In the genomic region with DNA sequence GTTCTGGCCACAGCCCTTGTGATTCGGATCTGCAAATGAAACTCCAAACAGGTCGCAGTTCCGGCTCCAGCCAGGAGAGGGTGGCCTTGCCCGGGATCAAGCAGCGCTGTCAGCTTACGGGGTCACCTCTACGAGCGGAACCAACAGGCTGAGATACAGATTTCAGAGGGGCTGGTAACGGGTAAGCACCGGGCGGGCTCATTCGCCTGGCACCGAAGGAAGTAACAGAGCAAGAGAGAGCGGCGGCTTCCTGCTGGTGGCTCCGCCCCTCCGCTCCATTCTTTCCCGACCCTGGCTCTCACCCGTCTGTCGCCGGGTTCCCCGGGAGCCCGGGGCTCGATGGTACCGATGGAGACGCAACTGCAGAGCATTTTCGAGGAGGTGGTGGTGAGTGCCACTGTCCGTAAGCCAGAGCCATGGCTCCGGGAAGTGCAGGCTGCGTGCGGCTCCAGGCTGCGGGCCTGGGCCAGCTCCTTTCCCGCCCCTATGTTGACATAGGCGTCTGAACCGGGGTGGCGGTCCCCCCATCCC, we compare ENCODE assay signal across 8 mouse cellular contexts. TPM values are rescaled to one million over a fixed set of nuclear protein-coding genes. Genes with fewer than 3 reads are reported as not detected.
DNase-seq lines count a peak whose midpoint lies in the region; ATAC-seq and TF ChIP-seq lines count a peak whose summit lies in the region.

A gene (plus strand): TSS at position 227 of the 531 bp plus-strand sequence.

- H3K4me2 ChIP-seq in embryonic facial prominence, embryonic 15.5 days (replicated peaks), result peak within 1 kb of the TSS; percentile 58
- H3K4me2 ChIP-seq in limb, embryonic 14.5 days (replicated peaks; ENCODE audit: low read depth, low read length, severe bottlenecking), result peak within 1 kb of the TSS; percentile 51
- peak within 1 kb of the TSS; percentile 60 for H3K4me2 ChIP-seq in midbrain, postnatal 0 days (ENCODE audit: low read depth, low read length, poor library complexity, severe bottlenecking)

- H3K4me3 ChIP-seq in bone marrow, adult 2 months (replicated peaks; ENCODE audit: control insufficient read depth, low read depth, low read length), result peak within 1 kb of the TSS; percentile 96
- H3K4me3 ChIP-seq in embryonic facial prominence, embryonic 15.5 days (replicated peaks), result peak within 1 kb of the TSS; percentile 98
- peak within 1 kb of the TSS; percentile 89 for H3K4me3 ChIP-seq in limb, embryonic 14.5 days (replicated peaks; ENCODE audit: low read length)
- peak within 1 kb of the TSS; percentile 95 for H3K4me3 ChIP-seq in midbrain, postnatal 0 days (ENCODE audit: low read depth, low read length)

- H3K36me3 ChIP-seq in embryonic facial prominence, embryonic 15.5 days, result peaks cover 30% of the 10 kb centered on the region
- H3K36me3 ChIP-seq in limb, embryonic 14.5 days (ENCODE audit: control insufficient read depth, insufficient read depth, low read length), result peaks cover 35% of the 10 kb centered on the region
- H3K36me3 ChIP-seq in midbrain, postnatal 0 days (ENCODE audit: insufficient read depth, low read length), result peaks cover 14% of the 10 kb centered on the region

- peak; percentile 98 for DNase-seq in 416B (ENCODE audit: low read depth)
- peak; percentile 99 for DNase-seq in heart, adult 8-10 months (ENCODE audit: low spot score)
- DNase-seq in kidney, adult 9 months, result peak; percentile 99
- DNase-seq in limb, embryonic 14.5 days (ENCODE audit: low spot score), result peak; percentile 96
- DNase-seq in midbrain, postnatal 0 days (ENCODE audit: low spot score), result peak; percentile 98
- peak; percentile 94 to 97 for DNase-seq in spleen, postnatal 14 days (ENCODE audit: low spot score in 2 of 2)

- H3K9ac ChIP-seq in embryonic facial prominence, embryonic 15.5 days, result peak within 1 kb of the TSS; percentile 79
- peak within 1 kb of the TSS; percentile 89 for H3K9ac ChIP-seq in limb, embryonic 14.5 days (ENCODE audit: low read depth, low read length, severe bottlenecking)
- peak within 1 kb of the TSS; percentile 96 for H3K9ac ChIP-seq in midbrain, postnatal 0 days (replicated peaks; ENCODE audit: low read length, poor library complexity, severe bottlenecking)

- WGBS in bone marrow, adult 2 months, result under 1% methylated on average over 36 of the region's 36 CpGs
- under 1% methylated on average over 36 of the region's 36 CpGs for WGBS in embryonic facial prominence, embryonic 15.5 days
- WGBS in limb, embryonic 14.5 days, result 2% methylated on average over 35 of the region's 36 CpGs
- WGBS in midbrain, postnatal 0 days, result under 1% methylated on average over 36 of the region's 36 CpGs

- H3K9me3 ChIP-seq in embryonic facial prominence, embryonic 15.5 days (replicated peaks), result no peaks in the 10 kb centered on the region
- H3K9me3 ChIP-seq in limb, embryonic 14.5 days (ENCODE audit: control insufficient read depth, low read length), result no peaks in the 10 kb centered on the region
- no peaks in the 10 kb centered on the region for H3K9me3 ChIP-seq in midbrain, postnatal 0 days (ENCODE audit: low read length)

- ATAC-seq in embryonic facial prominence, embryonic 15.5 days (ENCODE audit: insufficient number of reproducible peaks, low FRiP score, low TSS enrichment, low read depth), result peak; percentile 99
- ATAC-seq in limb, embryonic 14.5 days (ENCODE audit: low FRiP score, low read depth), result peak; percentile 100
- peak; percentile 100 for ATAC-seq in midbrain, postnatal 0 days (ENCODE audit: low FRiP score)

- peak; percentile 90 for TF ChIP-seq CTCF in bone marrow, adult 2 months (IDR thresholded peaks at IDR 0.05; ENCODE audit: control insufficient read depth, insufficient read depth, low read length)
- TF ChIP-seq CTCF in midbrain, postnatal 0 days (IDR thresholded peaks at IDR 0.05), result peak; percentile 98

- no peak within 1 kb of the TSS for H3K27ac ChIP-seq in bone marrow, adult 2 months (ENCODE audit: control insufficient read depth, insufficient read depth, low read depth, low read length, poor library complexity)
- H3K27ac ChIP-seq in embryonic facial prominence, embryonic 15.5 days (replicated peaks), result no peak within 1 kb of the TSS
- H3K27ac ChIP-seq in limb, embryonic 14.5 days (replicated peaks; ENCODE audit: low read depth, low read length), result peak within 1 kb of the TSS; percentile 53; the same call in 1 of the 2 replicates
- H3K27ac ChIP-seq in midbrain, postnatal 0 days (ENCODE audit: low read depth, low read length), result peak within 1 kb of the TSS; percentile 47; the same call in 1 of the 2 replicates

- TF ChIP-seq POLR2A in bone marrow, adult 2 months (IDR thresholded peaks at IDR 0.05; ENCODE audit: borderline replicate concordance, control insufficient read depth, low read depth, low read length), result peak; percentile 67; the same call in 1 of the 2 replicates
- TF ChIP-seq POLR2A in limb, embryonic 14.5 days (IDR thresholded peaks at IDR 0.05; ENCODE audit: borderline replicate concordance, extremely low read depth, insufficient read depth, insufficient read length), result 0 out of 2 replicates have a peak, but pooled peaks have one; percentile 21

- H3K4me1 ChIP-seq in bone marrow, adult 2 months (ENCODE audit: control insufficient read depth, insufficient read depth, low read length), result no peaks in the 10 kb centered on the region
- 0 out of 2 replicates have a peak, but pooled peaks cover 4% of the 10 kb centered on the region for H3K4me1 ChIP-seq in embryonic facial prominence, embryonic 15.5 days
- no peaks in the 10 kb centered on the region for H3K4me1 ChIP-seq in limb, embryonic 14.5 days (ENCODE audit: control insufficient read depth, insufficient read depth, low read length)
- no peaks in the 10 kb centered on the region for H3K4me1 ChIP-seq in midbrain, postnatal 0 days (ENCODE audit: insufficient read depth, low read length)

- no peaks in the 10 kb centered on the region for H3K27me3 ChIP-seq in embryonic facial prominence, embryonic 15.5 days
- no peaks in the 10 kb centered on the region for H3K27me3 ChIP-seq in limb, embryonic 14.5 days (ENCODE audit: control insufficient read depth, insufficient read depth, low read length)
- H3K27me3 ChIP-seq in midbrain, postnatal 0 days (ENCODE audit: insufficient read depth, low read length), result 0 out of 2 replicates have a peak, but pooled peaks cover 3% of the 10 kb centered on the region

RNA-seq across cellular contexts. Expression of the gene that starts here (rescaled TPM):
- polyA plus RNA-seq in bone marrow, adult 2 months (2011; ENCODE audit: insufficient read depth, insufficient read length, low replicate concordance, missing spikeins), result 5.2 and 8.7 TPM in 2 replicates
- polyA plus RNA-seq in embryonic facial prominence, embryonic 15.5 days (2015; fragmentation: Nextera tagmentation; extraction: Ambion mirVana), result 18.1 and 19.4 TPM in 2 replicates
- total RNA-seq in heart, adult 8-10 months (2022), result 10 to 100 TPM; 10.1 to 13.7 (median 12.7) TPM
- polyA plus RNA-seq in limb, embryonic 14.5 days (2012; rRNA removed), result 40.7 and 47.7 TPM in 2 replicates
- 23.6 and 25.7 TPM in 2 replicates for polyA plus RNA-seq in limb, embryonic 14.5 days (2014; fragmentation: Nextera tagmentation; extraction: Ambion mirVana)
- 40.3 and 55.0 TPM in 2 replicates for total RNA-seq in midbrain, postnatal 0 days (2014; rRNA removed)
- 15.1 and 19.0 TPM in 2 replicates for polyA plus RNA-seq in midbrain, postnatal 0 days (2015; fragmentation: Nextera tagmentation; extraction: Ambion mirVana)

Comparison
In these comparisons a context has a peak if more than half of its experiments do, and no peak if none do; other contexts are left out.
1. H3K27ac ChIP-seq: peak in limb, embryonic 14.5 days (single experiment) and midbrain, postnatal 0 days (single experiment); none in bone marrow, adult 2 months (single experiment) and embryonic facial prominence, embryonic 15.5 days (single experiment).
2. Peak in every context shown above with its lines, with median percentiles within 50 percentile points of each other: DNase-seq, H3K4me3 ChIP-seq, ATAC-seq, H3K4me2 ChIP-seq and H3K9ac ChIP-seq.